Mouse (Mus musculus): ENCODE measurements at regions not wholly inside any gene's neighbourhood (a gene's known extent, or its start where the extent isn't known, plus 50 kb on each side); places are given as distances from the start of the nearest gene placed in this dataset.

DNA sequence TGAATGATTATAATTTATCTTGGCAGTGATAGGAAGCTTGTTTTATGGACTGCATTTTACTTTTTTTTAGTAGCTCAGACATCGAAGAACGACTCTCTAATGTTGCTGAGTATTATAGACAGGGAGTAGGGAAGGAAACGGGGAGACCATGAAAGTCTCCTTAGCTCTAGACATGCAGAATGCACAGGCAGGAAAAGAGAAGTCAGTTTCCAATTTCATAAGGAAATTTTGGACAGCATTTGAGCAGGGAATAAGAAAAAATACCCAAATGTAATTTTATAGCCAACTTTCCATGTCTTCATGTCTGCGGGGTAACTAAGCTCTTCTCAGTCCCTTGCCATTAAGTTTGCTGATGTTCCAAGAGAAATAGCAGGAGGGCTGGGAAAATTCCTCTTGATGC lies 92.0 kb upstream of the Ednra start:
- no peak overlapping the region for H3K4me3 ChIP-seq
- WGBS, result 66% methylated on average over 4 of the region's 4 CpGs

DNA sequence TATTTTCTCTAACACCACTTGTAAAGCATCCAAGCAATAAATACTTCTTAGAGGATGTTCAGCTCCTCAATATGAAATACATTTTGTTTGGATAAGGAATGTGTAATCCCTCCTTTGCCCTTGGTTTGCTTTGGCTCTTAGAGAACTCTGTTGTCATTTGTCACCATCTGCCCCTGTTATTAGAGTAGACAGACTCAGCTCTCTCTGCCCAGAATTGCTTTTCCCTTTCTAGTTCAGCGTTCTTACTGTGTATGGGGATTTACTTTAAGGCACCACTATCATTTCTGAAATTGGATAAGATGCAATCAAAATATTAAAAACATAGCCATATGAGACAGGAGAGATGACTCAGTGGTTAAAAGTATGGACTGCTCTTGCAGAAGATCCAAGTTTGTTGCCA lies 101.5 kb upstream of the Ednra start:
- Histone ChIP-seq H3K27me3 (no peaks in the 10 kb centered on the region), H3K9ac (no peak overlapping the region), H3K4me3 (no peak overlapping the region), H3K4me2 (replicated peaks) (no peak overlapping the region), H3K9me3 (no peaks in the 10 kb centered on the region), H3K27ac (no peak overlapping the region), H3K36me3 (no peaks in the 10 kb centered on the region), H3K4me1 (peaks cover 31% of the 10 kb centered on the region)
- WGBS, result 41% methylated on average over 1 of the region's 1 CpGs
- ATAC-seq (ENCODE audit: insufficient number of reproducible peaks, insufficient read depth, low FRiP score, low TSS enrichment), result no peak

More for the DNA sequence above, 92.0 kb upstream of the Ednra start:
- Histone ChIP-seq H3K27me3 (no peaks in the 10 kb centered on the region), H3K4me1 (peaks cover 9% of the 10 kb centered on the region; the same call in 1 of the 2 replicates), H3K4me2 (replicated peaks) (no peak overlapping the region), H3K27ac (no peak overlapping the region), H3K36me3 (no peaks in the 10 kb centered on the region), H3K9me3 (no peaks in the 10 kb centered on the region), H3K9ac (no peak overlapping the region)
- no peak for ATAC-seq (ENCODE audit: insufficient number of reproducible peaks, insufficient read depth, low FRiP score, low TSS enrichment)

DNA sequence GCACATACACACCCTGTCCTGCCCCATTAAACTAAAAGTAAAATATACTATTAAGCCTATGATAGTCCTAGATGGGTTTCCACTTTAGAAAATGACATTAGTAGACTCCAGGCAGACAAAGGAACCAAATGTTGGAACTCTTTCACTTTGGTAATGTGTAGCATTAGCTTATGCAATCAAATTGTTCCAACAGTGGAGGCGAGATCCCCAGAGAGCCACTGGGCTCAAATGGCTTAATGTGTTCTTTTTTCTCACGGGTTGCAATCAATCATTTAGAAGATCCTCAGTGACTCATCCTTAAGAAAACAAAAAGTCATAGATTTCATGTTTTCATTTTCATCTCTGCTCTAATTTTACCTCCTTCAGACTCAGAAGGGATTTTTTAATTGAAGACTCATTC lies 102.0 kb upstream of the Ednra start:
- 64% methylated on average over 2 of the region's 2 CpGs for WGBS
- H3K9me3 ChIP-seq, result no peaks in the 10 kb centered on the region
- ATAC-seq (ENCODE audit: insufficient number of reproducible peaks, insufficient read depth, low FRiP score, low TSS enrichment), result no peak
- no peak overlapping the region for H3K27ac ChIP-seq
- no peak overlapping the region for H3K4me3 ChIP-seq
- H3K9ac ChIP-seq, result no peak overlapping the region
- H3K4me2 ChIP-seq (replicated peaks), result no peak overlapping the region
- peaks cover 31% of the 10 kb centered on the region for H3K4me1 ChIP-seq
- H3K36me3 ChIP-seq, result no peaks in the 10 kb centered on the region
- no peaks in the 10 kb centered on the region for H3K27me3 ChIP-seq

DNA sequence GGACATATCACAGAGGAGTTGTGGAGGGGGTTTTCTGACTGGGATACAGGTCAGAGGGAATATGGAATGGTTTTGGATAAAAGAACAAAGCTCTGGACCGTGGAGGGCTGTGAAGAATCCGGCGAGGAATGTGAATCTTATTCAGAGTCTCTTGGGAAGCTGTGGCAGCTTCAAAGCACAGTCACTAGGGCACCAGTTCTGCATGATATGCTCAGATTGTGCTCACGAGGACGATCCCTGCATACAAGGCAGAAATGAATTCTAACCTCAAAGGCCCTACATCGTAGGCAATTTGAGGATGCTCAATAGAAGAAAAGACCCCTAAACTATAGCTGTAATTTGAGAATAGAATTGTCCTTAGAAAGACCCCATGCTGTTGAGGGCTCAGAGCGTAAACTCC lies 103.8 kb upstream of the Ednra start:
- WGBS, result 15% methylated on average over 7 of the region's 7 CpGs
- no peak for ATAC-seq (ENCODE audit: insufficient number of reproducible peaks, insufficient read depth, low FRiP score, low TSS enrichment)
- no peak overlapping the region for H3K4me2 ChIP-seq (replicated peaks)

DNA sequence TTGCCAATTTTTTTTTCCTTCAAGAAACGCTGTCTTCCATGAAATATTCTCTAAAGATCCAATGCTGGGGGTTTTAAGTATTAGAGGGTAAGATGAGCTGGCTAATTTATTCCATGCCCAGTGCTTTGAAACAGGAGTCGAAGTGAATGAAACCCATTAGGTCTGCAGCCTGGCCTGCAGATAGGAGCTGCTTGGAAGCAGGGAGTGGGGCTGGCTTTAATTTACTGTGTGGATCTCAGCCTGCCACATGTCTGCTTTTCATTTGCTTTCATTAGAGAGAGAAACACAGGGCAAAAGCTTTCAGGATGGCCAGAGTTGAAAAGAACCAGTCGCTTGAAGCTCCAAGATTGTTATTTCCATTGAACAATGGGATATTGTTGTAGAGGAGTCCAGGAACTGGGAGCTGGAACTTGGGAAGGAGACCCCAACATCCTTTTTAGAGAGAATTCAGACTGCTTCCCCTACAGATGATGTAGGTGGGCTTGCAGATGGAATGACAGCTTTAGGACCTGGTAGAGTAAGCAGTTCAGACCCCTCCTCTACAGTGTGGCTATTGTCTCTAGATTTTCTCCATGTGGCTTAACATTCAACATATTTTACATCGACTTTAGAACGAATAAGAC lies 105.0 kb upstream of the Ednra start:
- Histone ChIP-seq H3K27ac (peak overlapping the region; percentile 94), H3K4me1 (peaks cover 36% of the 10 kb centered on the region), H3K9me3 (no peaks in the 10 kb centered on the region), H3K4me2 (replicated peaks) (peak overlapping the region; percentile 25; the same call in 1 of the 2 replicates), H3K9ac (no peak overlapping the region), H3K36me3 (no peaks in the 10 kb centered on the region), H3K4me3 (no peak overlapping the region), H3K27me3 (no peaks in the 10 kb centered on the region)
- peak; percentile 76 for ATAC-seq (ENCODE audit: insufficient number of reproducible peaks, insufficient read depth, low FRiP score, low TSS enrichment)
- WGBS, result 18% methylated on average over 5 of the region's 5 CpGs

More for the DNA sequence above, 103.8 kb upstream of the Ednra start:
- Histone ChIP-seq H3K9me3 (no peaks in the 10 kb centered on the region), H3K4me3 (no peak overlapping the region), H3K27ac (peak overlapping the region; percentile 94), H3K36me3 (no peaks in the 10 kb centered on the region), H3K9ac (no peak overlapping the region), H3K4me1 (peaks cover 32% of the 10 kb centered on the region), H3K27me3 (no peaks in the 10 kb centered on the region)

DNA sequence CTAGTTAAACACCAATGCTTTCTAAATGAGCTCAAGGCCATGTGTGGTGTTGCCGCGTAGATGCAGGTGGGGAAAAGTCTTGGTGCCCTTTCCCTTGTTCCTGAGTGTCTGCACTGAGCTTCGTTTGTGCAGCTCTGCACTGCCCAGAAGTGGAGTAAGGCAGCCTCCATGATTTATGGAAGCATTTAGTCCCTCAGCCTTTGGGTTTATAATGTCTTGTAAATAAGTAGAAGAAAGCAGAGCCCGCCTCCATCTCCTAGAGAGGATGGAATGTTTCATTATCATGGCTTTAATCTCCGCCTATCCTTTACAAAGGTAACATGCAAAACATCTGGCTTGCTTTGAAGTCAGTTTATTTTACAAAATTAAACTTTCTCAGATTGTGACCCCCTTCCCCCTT lies 105.5 kb upstream of the Ednra start:
- WGBS, result 25% methylated on average over 5 of the region's 5 CpGs
- Histone ChIP-seq H3K36me3 (no peaks in the 10 kb centered on the region), H3K4me3 (no peak overlapping the region), H3K4me2 (replicated peaks) (peak overlapping the region; percentile 25; the same call in 1 of the 2 replicates), H3K27ac (peak overlapping the region; percentile 94), H3K9me3 (no peaks in the 10 kb centered on the region), H3K27me3 (no peaks in the 10 kb centered on the region), H3K9ac (no peak overlapping the region), H3K4me1 (peaks cover 36% of the 10 kb centered on the region)
- ATAC-seq (ENCODE audit: insufficient number of reproducible peaks, insufficient read depth, low FRiP score, low TSS enrichment), result 0 out of 2 replicates have a peak, but pooled peaks have one; percentile 11

DNA sequence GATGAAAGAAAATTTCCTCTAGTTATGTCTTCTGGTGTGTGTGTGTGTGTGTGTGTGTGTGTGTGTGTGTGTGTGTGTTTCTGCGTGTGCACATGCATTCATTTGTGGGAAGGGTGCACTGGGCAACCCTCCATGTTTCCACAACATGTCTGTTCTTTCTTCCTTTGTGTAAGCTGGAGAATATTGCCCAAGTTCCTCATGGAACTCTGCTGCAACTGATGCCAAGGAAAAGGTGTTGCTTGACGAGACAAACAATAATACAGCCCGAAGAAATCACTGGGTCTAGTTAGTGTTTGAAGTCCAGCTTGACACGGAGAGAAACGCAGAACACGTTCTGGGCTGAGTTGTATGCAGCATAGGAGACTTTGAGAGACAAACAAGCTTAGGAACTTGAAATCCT lies 110.0 kb upstream of the Ednra start:
- H3K9me3 ChIP-seq, result no peaks in the 10 kb centered on the region
- H3K27me3 ChIP-seq, result no peaks in the 10 kb centered on the region
- no peak overlapping the region for H3K4me3 ChIP-seq
- H3K4me1 ChIP-seq, result peaks cover 24% of the 10 kb centered on the region
- H3K9ac ChIP-seq, result no peak overlapping the region
- no peak for ATAC-seq (ENCODE audit: insufficient number of reproducible peaks, insufficient read depth, low FRiP score, low TSS enrichment)
- H3K4me2 ChIP-seq (replicated peaks), result no peak overlapping the region
- 67% methylated on average over 6 of the region's 6 CpGs for WGBS
- H3K36me3 ChIP-seq, result no peaks in the 10 kb centered on the region
- no peak overlapping the region for H3K27ac ChIP-seq

DNA sequence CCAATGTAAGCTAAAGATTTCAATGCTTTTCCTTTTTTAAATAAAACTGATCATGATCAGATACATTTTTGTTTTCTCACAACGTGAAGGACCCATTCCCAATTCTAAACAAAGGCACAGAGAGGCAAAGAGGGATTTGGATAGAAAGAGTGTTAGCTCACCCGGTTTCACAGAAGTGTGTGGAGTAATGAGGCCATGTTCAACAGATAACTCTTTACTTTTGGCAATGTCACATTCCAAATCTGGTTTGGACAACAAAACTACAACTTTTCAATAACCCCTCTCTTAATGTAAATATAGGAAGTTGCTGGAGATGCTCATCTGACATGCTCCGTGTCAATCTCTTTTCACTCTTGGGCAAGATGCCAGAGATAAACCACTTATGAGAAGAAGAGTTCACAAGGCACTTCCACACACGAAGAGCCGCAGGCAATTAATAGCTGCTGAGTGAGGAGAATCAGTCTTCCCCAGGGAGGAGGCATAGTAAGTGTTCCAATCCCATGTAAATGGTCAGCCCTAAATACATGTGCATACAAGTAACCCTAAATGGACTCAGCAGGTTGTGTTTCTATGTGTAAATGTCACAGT lies 112.7 kb upstream of the Ednra start:
- no peak for ATAC-seq (ENCODE audit: insufficient number of reproducible peaks, insufficient read depth, low FRiP score, low TSS enrichment)
- Histone ChIP-seq H3K4me1 (peaks cover 16% of the 10 kb centered on the region), H3K36me3 (no peaks in the 10 kb centered on the region), H3K9ac (no peak overlapping the region), H3K27ac (no peak overlapping the region), H3K4me3 (no peak overlapping the region), H3K4me2 (replicated peaks) (no peak overlapping the region), H3K27me3 (no peaks in the 10 kb centered on the region), H3K9me3 (no peaks in the 10 kb centered on the region)
- WGBS, result 69% methylated on average over 5 of the region's 5 CpGs

DNA sequence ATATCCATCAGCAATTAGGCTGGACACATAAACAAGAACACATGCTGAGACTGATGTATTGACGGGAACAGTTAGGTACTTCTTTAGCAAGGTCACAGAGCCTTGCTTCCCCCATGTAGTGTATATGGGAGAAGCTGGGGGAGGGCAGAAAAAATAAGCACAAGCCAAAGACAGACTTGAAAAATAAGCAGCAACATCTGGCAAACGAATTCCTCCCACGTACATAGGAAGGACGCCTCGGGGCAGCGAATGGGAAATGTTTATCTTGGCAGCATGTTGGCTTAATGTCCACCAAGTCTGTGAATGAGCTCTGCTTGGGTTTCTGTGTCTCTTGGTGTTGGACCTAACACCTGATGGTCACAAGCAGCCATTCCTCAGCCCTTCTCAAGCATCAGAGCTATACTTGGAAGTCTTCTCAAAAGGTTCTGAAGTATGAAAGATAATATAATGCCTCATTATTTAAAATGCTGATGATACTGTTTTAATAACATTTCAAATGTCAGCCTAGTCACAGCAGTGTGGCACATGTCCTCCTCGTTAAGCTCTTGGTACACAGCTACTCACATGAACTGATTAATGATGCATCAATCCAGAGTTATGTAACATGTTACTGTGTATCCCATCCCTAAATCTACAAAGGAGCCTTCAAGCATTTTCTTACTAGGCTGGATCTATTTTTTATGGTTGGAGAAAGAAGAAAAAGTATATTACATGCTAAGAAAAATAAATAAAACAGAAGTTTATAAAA lies 118.3 kb upstream of the Ednra start:
- Histone ChIP-seq H3K36me3 (no peaks in the 10 kb centered on the region), H3K27ac (peak overlapping the region; percentile 65; the same call in 1 of the 2 replicates), H3K9me3 (no peaks in the 10 kb centered on the region), H3K27me3 (no peaks in the 10 kb centered on the region), H3K9ac (no peak overlapping the region), H3K4me2 (replicated peaks) (no peak overlapping the region), H3K4me3 (no peak overlapping the region), H3K4me1 (peaks cover 7% of the 10 kb centered on the region)
- WGBS, result 17% methylated on average over 7 of the region's 7 CpGs
- ATAC-seq (ENCODE audit: insufficient number of reproducible peaks, insufficient read depth, low FRiP score, low TSS enrichment), result no peak

DNA sequence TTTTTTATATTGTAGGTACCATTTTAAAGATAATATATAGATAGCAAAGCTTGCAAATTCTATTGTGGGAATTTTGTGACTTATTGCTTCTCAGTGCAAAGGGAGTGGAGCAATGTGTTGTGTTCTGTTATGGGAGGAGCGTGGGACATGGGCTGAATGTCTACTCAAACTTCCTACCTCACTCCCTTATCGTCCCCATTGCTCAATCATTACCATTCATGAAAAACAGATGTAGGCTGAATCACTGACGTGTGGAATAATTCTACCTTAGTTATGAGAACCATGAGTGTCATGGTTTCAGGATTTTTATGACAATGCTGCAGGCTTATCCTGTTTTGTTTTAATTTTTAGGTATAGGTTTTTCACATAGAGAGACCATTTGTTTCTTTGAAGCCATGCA lies 119.0 kb upstream of the Ednra start:
- ATAC-seq (ENCODE audit: insufficient number of reproducible peaks, insufficient read depth, low FRiP score, low TSS enrichment), result no peak
- H3K27me3 ChIP-seq, result no peaks in the 10 kb centered on the region
- H3K4me1 ChIP-seq, result peaks cover 7% of the 10 kb centered on the region
- H3K9ac ChIP-seq, result no peak overlapping the region
- peak overlapping the region; percentile 48; the same call in 1 of the 2 replicates for H3K27ac ChIP-seq
- H3K9me3 ChIP-seq, result no peaks in the 10 kb centered on the region
- 34% methylated on average over 3 of the region's 3 CpGs for WGBS
- no peak overlapping the region for H3K4me2 ChIP-seq (replicated peaks)
- H3K36me3 ChIP-seq, result no peaks in the 10 kb centered on the region
- H3K4me3 ChIP-seq, result no peak overlapping the region

DNA sequence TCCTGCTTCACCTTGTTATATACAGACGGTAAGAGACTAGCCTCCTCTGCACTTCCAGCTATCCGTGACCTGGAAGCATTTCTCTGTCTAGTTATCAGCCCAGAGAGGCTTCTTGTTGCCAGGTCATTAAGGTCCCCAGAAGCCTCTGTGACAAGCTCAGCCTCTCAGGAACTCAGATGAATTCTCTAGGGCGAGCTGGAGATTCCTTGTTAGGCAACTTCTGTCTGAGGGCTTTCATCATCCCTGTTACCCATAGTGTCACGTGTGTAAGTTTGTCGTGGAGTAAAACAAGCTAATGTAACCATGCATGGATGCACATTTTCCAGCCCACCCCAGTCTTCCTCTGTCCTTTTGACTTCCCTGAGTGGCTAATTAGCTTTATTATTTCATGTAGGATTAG lies 126.3 kb upstream of the Ednra start:
- Histone ChIP-seq H3K9ac (no peak overlapping the region), H3K4me3 (no peak overlapping the region), H3K27me3 (no peaks in the 10 kb centered on the region), H3K4me2 (replicated peaks) (no peak overlapping the region), H3K27ac (no peak overlapping the region), H3K9me3 (no peaks in the 10 kb centered on the region), H3K4me1 (no peaks in the 10 kb centered on the region), H3K36me3 (no peaks in the 10 kb centered on the region)
- 68% methylated on average over 5 of the region's 5 CpGs for WGBS
- no peak for ATAC-seq (ENCODE audit: insufficient number of reproducible peaks, insufficient read depth, low FRiP score, low TSS enrichment)

DNA sequence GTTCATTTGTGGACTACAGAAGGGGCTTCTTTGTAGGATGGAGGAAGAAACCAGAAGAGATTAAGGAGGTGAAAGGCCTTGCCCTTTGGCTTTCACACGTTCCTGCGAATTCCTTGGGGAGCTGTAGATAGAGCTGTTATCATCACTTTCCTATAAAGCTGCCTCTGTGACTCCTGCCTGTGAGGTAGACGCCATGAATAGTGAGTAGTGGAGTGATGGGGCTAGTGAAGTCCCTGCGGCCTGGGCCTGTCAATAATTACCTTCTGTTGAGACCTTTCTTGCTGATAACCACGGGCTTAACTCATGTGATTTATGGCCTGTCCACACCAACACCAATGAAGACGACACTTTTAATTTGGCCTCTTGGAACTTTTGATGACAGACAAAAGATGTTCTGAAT lies 146.0 kb upstream of the Ednra start:
- no peaks in the 10 kb centered on the region for H3K4me1 ChIP-seq
- no peak for ATAC-seq (ENCODE audit: insufficient number of reproducible peaks, insufficient read depth, low FRiP score, low TSS enrichment)
- no peaks in the 10 kb centered on the region for H3K36me3 ChIP-seq
- H3K4me3 ChIP-seq, result no peak overlapping the region
- 32% methylated on average over 6 of the region's 6 CpGs for WGBS
- H3K27ac ChIP-seq, result no peak overlapping the region
- H3K9ac ChIP-seq, result no peak overlapping the region
- no peak overlapping the region for H3K4me2 ChIP-seq (replicated peaks)
- H3K9me3 ChIP-seq, result no peaks in the 10 kb centered on the region
- H3K27me3 ChIP-seq, result no peaks in the 10 kb centered on the region
